Mouse (Mus musculus): Measurements from ENCODE around the gene Col19a1.

DNA sequence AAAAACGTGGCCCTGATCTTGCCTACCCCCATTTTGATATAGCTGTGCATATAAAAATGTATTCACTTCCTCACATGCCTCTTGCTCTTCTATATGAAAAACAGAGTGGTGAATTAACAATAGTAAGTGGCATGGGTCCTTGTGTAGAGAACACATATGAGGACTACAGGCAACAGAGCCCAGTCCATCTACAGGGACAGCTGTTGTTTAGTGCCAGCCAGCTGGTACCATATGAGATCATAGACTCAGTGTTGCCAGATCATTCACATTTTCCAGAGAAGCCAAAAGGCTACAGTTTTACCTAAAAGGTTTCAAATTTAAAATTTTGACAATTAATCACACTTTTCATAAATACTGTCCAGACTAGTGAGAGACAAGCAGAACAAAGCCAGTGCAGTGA, 47.4 kb downstream of the Col19a1 start:
- TF ChIP-seq FLI1 (IDR thresholded peaks at IDR 0.05; ENCODE audit: low read length) (no peak), GATA1 (IDR thresholded peaks at IDR 0.05; ENCODE audit: borderline replicate concordance, low read length) (no peak)
